Mouse (Mus musculus): ENCODE results near the gene Hectd1.

GRCm38 (mm10) chr12:51756599-51756961 is 72.8 kb downstream of the Hectd1 start:
- TF ChIP-seq CTCF (IDR thresholded peaks at IDR 0.05; ENCODE audit: control insufficient read depth, insufficient read depth, insufficient replicate concordance, low read depth, low read length) (no peak), POLR2A (IDR thresholded peaks at IDR 0.05; ENCODE audit: control insufficient read depth, low read depth, low read length) (no peak)

Measured in testis, adult 2 months (tissue).